Mouse (Mus musculus) cerebellum, adult 2 months (tissue): ENCODE measurements around the gene Abca1.

Experiments used
- CTCF ChIP-seq: fragments of 200-500 bp; IDR thresholded peaks from 2 replicates; pipeline ENCODE4 v1.5.1; 2011; ENCODE audit warnings: low read depth, mild to moderate bottlenecking, control low read depth, low read length, moderate library complexity, borderline replicate concordance; ENCODE audit not compliant: insufficient read depth
- POLR2A ChIP-seq: fragments of 200-500 bp; IDR thresholded peaks from 2 replicates; pipeline ENCODE4 v1.6.1; 2011; ENCODE audit warnings: low read length, control low read depth, borderline replicate concordance; ENCODE audit not compliant: insufficient read depth

DNA sequence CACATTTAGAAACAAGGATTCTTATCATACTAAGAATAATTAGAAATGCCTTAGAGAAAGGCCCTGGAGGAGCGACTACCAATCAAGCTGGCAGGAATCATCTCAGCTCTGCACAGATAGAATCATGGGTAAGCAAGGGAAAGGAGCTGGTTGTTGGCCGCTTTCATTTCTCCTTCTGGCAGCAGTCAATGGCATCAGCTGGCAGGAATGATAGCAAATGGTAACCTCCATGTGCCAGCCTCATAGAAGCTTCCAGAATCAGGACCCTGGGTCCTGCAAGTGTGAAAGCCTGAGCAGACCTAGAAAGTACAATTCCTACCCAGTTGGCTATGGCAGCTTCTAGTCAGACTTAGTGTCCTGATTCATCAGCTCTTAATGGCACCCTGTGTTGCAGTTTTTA, 173.4 kb downstream of the Abca1 start:
- TF ChIP-seq POLR2A (no peak), CTCF (no peak)
